Mouse (Mus musculus) small intestine, adult 2 months (tissue): Measurements from ENCODE around the gene Pdss2.

ENCODE experiments used
- CTCF ChIP-seq: fragments of 200-500 bp; IDR thresholded peaks from 2 replicates; pipeline ENCODE4 v1.5.1; 2012; ENCODE audit warnings: low read depth, mild to moderate bottlenecking, control low read depth, inconsistent platforms, low read length, moderate library complexity, mixed read lengths; ENCODE audit not compliant: insufficient replicate concordance, insufficient read length; ENCODE audit errors: extremely low read depth
- POLR2A ChIP-seq: fragments of 200-500 bp; IDR thresholded peaks from 2 replicates; pipeline ENCODE4 v1.6.1; 2012; ENCODE audit warnings: low read depth, mild to moderate bottlenecking, control low read depth, inconsistent platforms, low read length, moderate library complexity

- no peak for TF ChIP-seq CTCF
- no peak for TF ChIP-seq POLR2A
Observed at GRCm38 (mm10) chr10:43234522-43234921, 13.2 kb downstream of the Pdss2 start.
